Mouse (Mus musculus) limb, embryonic 15.5 days (tissue): ENCODE measurements around the gene Il12a. TPM values are rescaled to one million over a fixed set of nuclear protein-coding genes. Genes with fewer than 3 reads are reported as not detected.

Experiments used
- ATAC-seq: fragments of 200-750 bp; cut with Nextera tagmentation; 2 replicates; pipeline ENCODE4 v1.8.0; 2017; ENCODE audit warnings: low read depth, moderate TSS enrichment; ENCODE audit not compliant: insufficient number of reproducible peaks, low FRiP score, low TSS enrichment
- H3K27ac ChIP-seq: fragments of 300-500 bp; sonication (generic); 2 replicates; pipeline ENCODE4 v1.5.1; 2015; ENCODE audit warnings: moderate library complexity, mild to moderate bottlenecking, inconsistent platforms
- H3K27me3 ChIP-seq: fragments of 300-500 bp; sonication (generic); 2 replicates; pipeline ENCODE4 v1.6.1; 2015; ENCODE audit warnings: inconsistent platforms
- H3K36me3 ChIP-seq: fragments of 300-500 bp; sonication (generic); 2 replicates; pipeline ENCODE4 v1.6.1; 2015; ENCODE audit warnings: inconsistent platforms
- H3K4me1 ChIP-seq: fragments of 300-500 bp; sonication (generic); 2 replicates; pipeline ENCODE4 v1.6.1; 2015; ENCODE audit warnings: inconsistent platforms
- H3K4me2 ChIP-seq: fragments of 300-500 bp; sonication (generic); 2 replicates; pipeline ENCODE4 v1.6.1; 2015; ENCODE audit warnings: mild to moderate bottlenecking, inconsistent platforms
- H3K4me3 ChIP-seq: fragments of 300-500 bp; sonication (generic); 2 replicates; pipeline ENCODE4 v1.5.1; 2015; ENCODE audit warnings: mild to moderate bottlenecking, inconsistent platforms
- H3K9ac ChIP-seq: fragments of 300-500 bp; sonication (generic); 2 replicates; pipeline ENCODE4 v1.6.1; 2015; ENCODE audit warnings: inconsistent platforms
- H3K9me3 ChIP-seq: fragments of 300-500 bp; sonication (generic); 2 replicates; pipeline ENCODE4 v1.6.1; 2016; ENCODE audit warnings: inconsistent platforms
- WGBS: fragments of 180-500 bp; shearing (Covaris S2); methylation state at CpG from one replicate; pipeline ENCODE4 v1.1.7; 2015; 5-methylcytosine and 5-hydroxymethylcytosine counted together
- polyA plus RNA-seq: library from polyadenylated mRNA; unstranded; fragments of >200 nt; fragmentation: Nextera tagmentation; extraction: Ambion mirVana; gene quantifications from 2 replicates; pipeline ENCODE4 v1.2.1, GENCODE M21; 2015

Gene Il12a
- polyA plus RNA-seq, 1 experiment from 2014 or later = 0.19 TPM

DNA sequence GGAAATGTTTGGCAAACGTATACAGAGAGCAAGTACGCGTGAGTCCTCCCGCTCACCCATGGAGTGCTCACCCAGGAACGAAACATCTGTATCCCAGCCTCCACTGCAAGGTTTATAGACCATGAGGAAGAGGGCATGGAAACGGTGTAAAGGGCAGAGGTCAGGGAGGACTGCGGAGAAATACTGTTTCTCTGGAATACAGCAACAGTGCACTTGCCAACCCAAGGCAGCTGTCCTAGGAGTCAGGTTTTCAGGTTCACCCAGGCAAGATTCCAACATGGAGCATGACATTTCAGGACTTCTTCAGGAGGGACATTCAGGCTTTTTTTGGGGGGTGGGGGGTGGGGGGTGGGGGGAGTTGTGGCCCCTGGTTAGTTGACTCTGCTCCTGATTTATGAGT lies 1.1 kb upstream of the Il12a start:
- WGBS = 62% methylated on average over 7 of the region's 7 CpGs
- peaks cover 12% of the 10 kb centered on the region for H3K4me1 ChIP-seq
- no peaks in the 10 kb centered on the region for H3K36me3 ChIP-seq
- H3K9me3 ChIP-seq = no peaks in the 10 kb centered on the region
- H3K27me3 ChIP-seq = no peaks in the 10 kb centered on the region
- no peak overlapping the region for H3K4me3 ChIP-seq
- no peak for ATAC-seq
- H3K4me2 ChIP-seq = no peak overlapping the region
- H3K27ac ChIP-seq = no peak overlapping the region
- no peak overlapping the region for H3K9ac ChIP-seq

DNA sequence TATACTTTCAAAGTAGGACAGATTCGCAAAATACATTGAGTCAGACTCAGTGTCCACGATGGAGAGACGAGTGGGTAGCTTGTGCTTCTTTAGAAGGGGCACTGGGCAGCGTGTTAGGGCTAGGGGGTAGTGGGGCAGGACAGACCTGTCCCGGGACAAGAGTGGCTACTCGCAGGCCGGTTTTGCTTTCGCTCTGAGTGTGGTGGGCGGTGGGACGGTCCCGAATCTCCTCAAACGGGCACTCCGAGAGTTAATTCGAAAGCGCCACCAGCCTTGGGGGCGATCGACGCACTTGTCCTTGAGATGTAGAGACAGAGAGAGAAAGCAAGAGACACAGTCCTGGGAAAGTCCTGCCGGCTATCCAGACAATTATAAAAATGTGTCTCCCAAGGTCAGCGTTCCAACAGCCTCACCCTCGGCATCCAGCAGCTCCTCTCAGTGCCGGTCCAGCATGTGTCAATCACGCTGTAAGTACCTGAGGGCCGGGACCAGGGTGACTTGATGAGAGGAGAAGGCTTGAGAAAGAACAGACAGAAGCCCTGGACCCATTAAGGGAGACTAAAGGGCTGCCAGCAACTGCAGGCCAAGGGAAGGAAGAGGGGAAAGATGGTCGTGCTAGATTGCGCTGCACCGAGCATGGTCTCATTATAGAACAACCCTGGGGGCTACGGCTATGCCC lies 795 bp downstream of the Il12a start:
- WGBS = 84% methylated on average over 28 of the region's 28 CpGs
- H3K9me3 ChIP-seq = no peaks in the 10 kb centered on the region
- peaks cover 12% of the 10 kb centered on the region for H3K4me1 ChIP-seq
- H3K4me3 ChIP-seq = no peak overlapping the region
- no peak overlapping the region for H3K9ac ChIP-seq
- H3K36me3 ChIP-seq = no peaks in the 10 kb centered on the region
- H3K27ac ChIP-seq = no peak overlapping the region
- no peak for ATAC-seq
- H3K4me2 ChIP-seq = no peak overlapping the region
- no peaks in the 10 kb centered on the region for H3K27me3 ChIP-seq

DNA sequence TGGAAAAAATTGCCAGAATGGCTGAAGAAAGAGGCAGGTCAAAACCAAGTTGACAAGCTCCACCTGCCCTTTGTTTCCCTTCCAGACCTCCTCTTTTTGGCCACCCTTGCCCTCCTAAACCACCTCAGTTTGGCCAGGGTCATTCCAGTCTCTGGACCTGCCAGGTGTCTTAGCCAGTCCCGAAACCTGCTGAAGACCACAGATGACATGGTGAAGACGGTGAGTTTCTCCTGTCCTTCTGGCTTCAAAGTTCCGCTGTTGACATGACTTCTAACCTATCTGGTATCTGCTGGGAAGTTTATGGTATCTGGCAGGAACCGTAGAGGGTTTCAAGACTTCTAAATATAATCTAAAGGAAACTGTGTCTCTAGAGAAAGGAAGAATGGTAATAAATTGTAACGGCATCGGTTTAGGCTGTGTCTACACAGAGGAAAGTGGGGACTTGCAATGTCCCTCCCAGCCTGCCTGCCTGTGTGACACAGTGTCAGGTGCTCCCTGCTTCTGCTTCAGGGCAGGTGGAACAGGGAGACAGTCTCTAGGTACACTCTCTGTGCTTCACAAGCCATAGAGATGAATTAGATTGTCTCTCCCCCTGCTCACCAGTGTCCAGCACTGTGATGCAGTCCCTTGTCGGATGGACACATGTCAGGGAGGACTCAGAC lies 1.6 kb downstream of the Il12a start:
- WGBS = 63% methylated on average over 7 of the region's 7 CpGs
- no peak for ATAC-seq

DNA sequence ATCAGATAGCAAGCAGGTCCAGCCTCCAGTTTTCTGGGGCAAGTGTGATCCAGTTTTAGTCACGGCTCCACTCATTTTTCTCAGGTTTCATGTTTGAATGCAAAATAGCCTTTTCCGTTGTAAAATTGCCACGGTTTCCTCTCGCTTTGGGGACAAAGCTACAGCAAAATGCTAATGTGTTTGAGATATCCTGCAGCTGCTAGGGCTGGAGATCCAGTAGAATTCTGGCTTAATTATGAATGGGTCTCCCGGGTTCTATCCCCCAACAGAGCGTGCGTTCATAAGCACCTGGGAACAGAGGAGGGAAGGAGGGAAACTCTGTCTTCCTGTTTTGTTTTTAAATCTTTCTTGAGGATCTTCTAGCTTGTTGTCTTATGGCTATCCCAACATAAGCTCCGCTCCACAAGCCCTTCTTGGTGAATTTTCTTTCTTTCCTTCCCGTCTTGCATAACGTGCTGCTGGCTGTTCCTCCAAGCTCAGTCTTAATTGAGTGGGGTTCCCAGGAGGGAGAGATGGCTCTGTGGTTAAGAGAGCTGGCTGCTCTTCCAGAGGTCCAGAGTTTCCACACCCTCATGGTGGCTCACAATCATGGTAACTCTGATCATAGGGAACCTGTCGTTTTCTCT lies 2.3 kb downstream of the Il12a start:
- H3K27me3 ChIP-seq = no peaks in the 10 kb centered on the region
- no peak overlapping the region for H3K9ac ChIP-seq
- H3K4me2 ChIP-seq = no peak overlapping the region
- 55% methylated on average over 11 of the region's 11 CpGs for WGBS
- no peak for ATAC-seq
- no peaks in the 10 kb centered on the region for H3K9me3 ChIP-seq
- H3K4me3 ChIP-seq = no peak overlapping the region
- peaks cover 12% of the 10 kb centered on the region for H3K4me1 ChIP-seq
- no peaks in the 10 kb centered on the region for H3K36me3 ChIP-seq
- no peak overlapping the region for H3K27ac ChIP-seq

More for the DNA sequence above, 1.6 kb downstream of the Il12a start:
- no peaks in the 10 kb centered on the region for H3K9me3 ChIP-seq
- peaks cover 12% of the 10 kb centered on the region for H3K4me1 ChIP-seq
- no peaks in the 10 kb centered on the region for H3K27me3 ChIP-seq
- no peak overlapping the region for H3K4me2 ChIP-seq
- H3K27ac ChIP-seq = no peak overlapping the region
- H3K36me3 ChIP-seq = no peaks in the 10 kb centered on the region
- no peak overlapping the region for H3K9ac ChIP-seq
- no peak overlapping the region for H3K4me3 ChIP-seq

DNA sequence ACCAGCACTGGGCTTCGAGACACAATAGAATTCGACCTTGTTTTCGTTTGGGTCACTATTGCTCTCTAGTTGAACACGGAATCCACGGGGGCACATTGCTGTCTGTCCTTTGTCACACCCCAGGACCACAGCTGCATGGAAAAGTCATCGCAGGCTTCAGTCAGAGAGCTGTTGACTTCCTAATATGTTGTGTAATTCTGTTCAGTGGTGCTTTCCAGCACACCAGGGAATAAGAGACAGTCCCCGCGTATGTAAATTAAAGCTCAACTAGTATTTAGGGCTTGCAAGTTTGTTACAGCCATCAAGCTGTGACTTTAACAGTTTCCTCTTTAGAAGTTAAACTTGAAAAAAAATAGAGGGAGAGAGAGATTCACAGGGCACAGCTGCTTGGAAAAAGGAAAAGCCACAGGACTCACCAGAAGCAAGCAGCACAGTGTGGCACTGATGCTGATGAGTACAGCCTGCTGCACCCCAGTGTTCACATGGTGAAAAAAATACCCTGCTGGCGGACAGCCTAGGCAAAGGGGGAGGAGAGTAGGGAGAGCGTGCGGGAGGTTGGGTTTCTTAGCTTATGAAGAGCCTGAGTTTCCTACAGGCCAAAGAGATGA lies 3.1 kb downstream of the Il12a start:
- Histone ChIP-seq H3K9me3 (no peaks in the 10 kb centered on the region), H3K27ac (no peak overlapping the region), H3K4me3 (no peak overlapping the region), H3K36me3 (no peaks in the 10 kb centered on the region), H3K4me1 (peaks cover 12% of the 10 kb centered on the region), H3K9ac (no peak overlapping the region), H3K27me3 (no peaks in the 10 kb centered on the region), H3K4me2 (no peak overlapping the region)
- WGBS = 36% methylated on average over 11 of the region's 11 CpGs
- ATAC-seq = peak; percentile 72

DNA sequence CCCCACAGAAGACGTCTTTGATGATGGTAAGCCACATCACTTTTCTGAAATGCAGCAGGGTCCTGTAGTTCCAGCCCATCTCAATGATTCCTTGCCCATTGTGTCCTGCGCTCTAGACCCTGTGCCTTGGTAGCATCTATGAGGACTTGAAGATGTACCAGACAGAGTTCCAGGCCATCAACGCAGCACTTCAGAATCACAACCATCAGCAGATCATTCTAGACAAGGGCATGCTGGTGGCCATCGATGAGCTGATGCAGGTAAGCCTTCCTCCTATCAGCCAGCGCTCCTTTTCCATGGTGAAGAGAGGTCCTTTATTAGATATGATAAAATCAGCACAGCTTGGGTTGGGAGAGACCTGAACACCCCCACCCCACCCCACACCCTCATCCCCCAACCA lies 4.9 kb downstream of the Il12a start:
- H3K27ac ChIP-seq = no peak overlapping the region
- no peaks in the 10 kb centered on the region for H3K36me3 ChIP-seq
- no peaks in the 10 kb centered on the region for H3K27me3 ChIP-seq
- no peaks in the 10 kb centered on the region for H3K9me3 ChIP-seq
- no peak overlapping the region for H3K4me2 ChIP-seq
- H3K4me3 ChIP-seq = no peak overlapping the region
- ATAC-seq = no peak
- H3K9ac ChIP-seq = no peak overlapping the region
- 90% methylated on average over 5 of the region's 5 CpGs for WGBS
- H3K4me1 ChIP-seq = peaks cover 12% of the 10 kb centered on the region

DNA sequence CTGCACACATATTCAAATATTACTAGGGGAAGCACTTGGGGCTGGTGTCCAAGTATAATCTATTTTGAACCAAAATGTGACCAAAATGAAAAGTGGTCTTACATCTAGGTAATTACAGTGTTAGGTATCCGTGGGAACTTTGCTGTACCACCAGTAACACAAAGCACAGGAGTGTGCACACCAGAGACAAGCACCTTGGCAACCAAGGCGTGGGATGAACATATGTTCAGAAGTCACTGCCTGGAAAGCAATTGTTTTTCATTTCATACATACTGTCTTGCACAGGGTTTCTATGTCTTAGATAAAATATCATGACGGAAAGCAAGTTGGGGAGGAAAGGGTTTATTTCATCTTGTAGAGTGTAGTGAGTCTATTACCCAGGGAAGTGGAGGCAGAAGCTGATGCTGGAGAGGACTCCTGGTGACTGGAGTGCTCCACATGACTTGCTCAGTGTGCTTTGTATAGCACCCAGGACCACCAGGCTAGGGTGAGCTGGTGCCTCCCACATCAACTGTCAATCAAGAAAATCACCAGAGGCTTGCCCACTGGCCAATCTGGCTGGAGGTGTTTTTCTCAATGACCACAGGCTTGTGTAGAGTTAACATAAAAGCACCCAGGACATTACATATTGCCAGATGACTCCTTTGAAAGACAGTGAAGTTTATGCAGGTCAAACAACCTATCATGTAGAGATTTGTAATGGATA lies 6.2 kb downstream of the Il12a start:
- no peak overlapping the region for H3K9ac ChIP-seq
- H3K27ac ChIP-seq = no peak overlapping the region
- ATAC-seq = no peak
- H3K4me3 ChIP-seq = no peak overlapping the region
- WGBS = 86% methylated on average over 3 of the region's 3 CpGs
- no peaks in the 10 kb centered on the region for H3K9me3 ChIP-seq
- H3K4me1 ChIP-seq = peaks cover 12% of the 10 kb centered on the region
- H3K36me3 ChIP-seq = no peaks in the 10 kb centered on the region
- H3K4me2 ChIP-seq = no peak overlapping the region
- no peaks in the 10 kb centered on the region for H3K27me3 ChIP-seq

DNA sequence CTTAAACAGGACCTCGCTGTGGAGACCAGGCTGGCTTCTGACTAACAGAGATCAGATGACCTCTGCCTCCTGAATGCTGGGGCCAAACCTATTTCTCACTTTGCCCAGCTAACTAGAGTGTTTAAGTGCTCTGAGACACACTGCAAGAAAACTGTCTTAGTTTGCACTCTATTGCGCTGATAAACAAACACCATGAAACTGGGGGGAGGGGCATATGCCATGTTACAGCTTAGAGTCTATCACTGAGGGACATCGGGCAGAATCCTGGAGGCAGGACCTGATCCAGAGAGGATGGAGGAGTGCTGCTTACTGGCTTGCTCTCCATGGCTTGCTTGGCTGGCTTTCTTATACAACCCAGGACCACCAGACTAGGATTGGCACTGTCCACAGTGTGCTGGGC lies 8.2 kb downstream of the Il12a start:
- Histone ChIP-seq H3K36me3 (no peaks in the 10 kb centered on the region), H3K4me1 (peaks cover 4% of the 10 kb centered on the region; the same call in 1 of the 2 replicates), H3K27me3 (no peaks in the 10 kb centered on the region), H3K4me2 (no peak overlapping the region), H3K9me3 (no peaks in the 10 kb centered on the region), H3K27ac (no peak overlapping the region), H3K4me3 (no peak overlapping the region), H3K9ac (no peak overlapping the region)
- WGBS = 91% methylated on average over 3 of the region's 3 CpGs
- ATAC-seq = no peak

DNA sequence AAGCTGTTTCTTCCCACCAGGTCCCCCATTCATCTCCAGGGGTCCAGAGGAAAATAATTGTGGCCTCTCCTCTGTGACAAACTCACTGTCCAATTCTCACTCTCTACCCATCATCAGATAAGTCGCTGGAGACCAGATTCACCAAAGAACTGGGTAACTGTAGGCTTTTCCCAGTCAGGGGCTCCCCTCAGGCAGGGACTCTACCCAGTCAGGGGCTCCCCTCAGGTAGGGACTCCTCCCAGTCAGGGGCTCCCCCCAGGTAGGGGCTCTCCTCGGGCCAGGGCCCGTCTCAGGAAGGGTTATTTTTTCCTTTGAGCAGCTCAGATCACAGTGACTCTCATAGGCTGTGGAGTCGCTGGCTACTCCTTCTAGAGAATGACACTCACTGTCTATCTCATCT lies 9.6 kb downstream of the Il12a start:
- no peaks in the 10 kb centered on the region for H3K27me3 ChIP-seq
- no peak overlapping the region for H3K4me2 ChIP-seq
- H3K9me3 ChIP-seq = no peaks in the 10 kb centered on the region
- 78% methylated on average over 4 of the region's 4 CpGs for WGBS
- no peaks in the 10 kb centered on the region for H3K36me3 ChIP-seq
- H3K4me3 ChIP-seq = no peak overlapping the region
- no peak for ATAC-seq
- no peak overlapping the region for H3K27ac ChIP-seq
- no peaks in the 10 kb centered on the region for H3K4me1 ChIP-seq
- H3K9ac ChIP-seq = no peak overlapping the region

DNA sequence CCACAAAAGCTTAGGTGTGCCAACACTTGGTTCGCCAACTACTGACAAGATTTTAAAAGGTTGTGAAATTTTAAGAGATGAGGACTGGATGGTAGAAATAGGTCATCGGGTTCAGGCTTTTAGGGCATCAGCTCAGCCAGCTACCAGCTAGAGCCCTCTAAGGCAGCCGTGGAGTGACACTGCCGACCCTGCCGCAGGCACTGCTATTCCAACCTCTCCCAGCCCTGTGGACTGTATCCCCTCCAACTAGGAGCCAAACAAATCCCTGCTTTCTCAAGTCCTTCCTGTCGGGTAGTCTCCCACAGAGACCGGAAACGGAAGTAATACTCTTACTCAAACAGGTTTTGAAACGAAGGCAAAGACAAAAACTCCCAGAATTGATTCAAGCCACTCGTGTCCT lies 15.9 kb downstream of the Il12a start:
- no peaks in the 10 kb centered on the region for H3K9me3 ChIP-seq
- H3K4me3 ChIP-seq = no peak overlapping the region
- H3K4me1 ChIP-seq = no peaks in the 10 kb centered on the region
- H3K27ac ChIP-seq = no peak overlapping the region
- 0 out of 2 replicates have a peak, but pooled peaks cover 3% of the 10 kb centered on the region for H3K27me3 ChIP-seq
- no peak for ATAC-seq
- H3K9ac ChIP-seq = no peak overlapping the region
- no peak overlapping the region for H3K4me2 ChIP-seq
- no peaks in the 10 kb centered on the region for H3K36me3 ChIP-seq
- WGBS = 83% methylated on average over 10 of the region's 10 CpGs

DNA sequence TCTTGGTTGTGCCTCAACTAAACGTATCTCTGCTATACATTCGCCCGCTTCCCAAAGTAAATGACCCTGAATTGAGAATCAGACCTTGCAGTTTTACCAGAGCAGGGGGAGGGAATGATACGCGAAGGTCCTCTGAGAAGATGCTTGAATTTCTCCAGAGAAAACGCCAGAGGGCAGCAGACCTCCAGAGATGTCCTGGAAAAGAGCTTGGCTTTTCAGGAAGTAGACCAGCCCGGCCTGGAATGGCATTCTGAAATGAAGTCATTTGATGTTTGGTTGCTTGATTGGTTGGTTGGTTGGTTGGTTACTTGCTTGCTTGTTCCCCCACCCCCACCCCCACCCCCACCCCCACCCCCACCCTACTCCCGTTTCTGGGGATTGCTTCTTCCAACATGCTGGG lies 17.8 kb downstream of the Il12a start:
- H3K27me3 ChIP-seq = 0 out of 2 replicates have a peak, but pooled peaks cover 3% of the 10 kb centered on the region
- ATAC-seq = no peak
- WGBS = 41% methylated on average over 8 of the region's 8 CpGs

More for the DNA sequence above, 17.8 kb downstream of the Il12a start:
- Histone ChIP-seq H3K4me2 (no peak overlapping the region), H3K4me1 (no peaks in the 10 kb centered on the region), H3K4me3 (no peak overlapping the region), H3K27ac (no peak overlapping the region), H3K9me3 (no peaks in the 10 kb centered on the region), H3K9ac (no peak overlapping the region), H3K36me3 (no peaks in the 10 kb centered on the region)
